Mouse (Mus musculus) limb, embryonic 13.5 days (tissue): Measurements from ENCODE around the gene Mnat1. TPM values are rescaled to one million over a fixed set of nuclear protein-coding genes. Genes with fewer than 3 reads are reported as not detected.
"Not testable (repeated sequence)": the region's sequence is repeated elsewhere in the genome, so short reads cannot be mapped to it uniquely, and the experiment has no call there.

Experiments used
- ATAC-seq: fragments of 200-750 bp; cut with Nextera tagmentation; 2 replicates; pipeline ENCODE4 v1.8.0; 2017; ENCODE audit warnings: low read depth, moderate number of reproducible peaks, moderate TSS enrichment; ENCODE audit not compliant: low FRiP score
- H3K27ac ChIP-seq: fragments of 300-500 bp; sonication (generic); 2 replicates; pipeline ENCODE4 v1.5.1; 2015; ENCODE audit warnings: inconsistent platforms, mild to moderate bottlenecking, moderate library complexity
- H3K27me3 ChIP-seq: fragments of 300-500 bp; sonication (generic); 2 replicates; pipeline ENCODE4 v1.6.1; 2015; ENCODE audit warnings: mild to moderate bottlenecking, inconsistent platforms
- H3K36me3 ChIP-seq: fragments of 300-500 bp; sonication (generic); 2 replicates; pipeline ENCODE4 v1.6.1; 2015; ENCODE audit warnings: inconsistent platforms, mild to moderate bottlenecking, moderate library complexity
- H3K4me1 ChIP-seq: fragments of 300-500 bp; sonication (generic); 2 replicates; pipeline ENCODE4 v1.6.1; 2015; ENCODE audit warnings: inconsistent platforms
- H3K4me2 ChIP-seq: fragments of 300-500 bp; sonication (generic); replicated peaks from 2 replicates; pipeline ENCODE4 v1.6.1; 2015; ENCODE audit warnings: inconsistent platforms, mild to moderate bottlenecking, moderate library complexity
- H3K4me3 ChIP-seq: fragments of 300-500 bp; sonication (generic); 2 replicates; pipeline ENCODE4 v1.5.1; 2015; ENCODE audit warnings: moderate library complexity, mild to moderate bottlenecking, inconsistent platforms
- H3K9ac ChIP-seq: fragments of 300-500 bp; sonication (generic); 2 replicates; pipeline ENCODE4 v1.6.1; 2015; ENCODE audit warnings: mild to moderate bottlenecking, inconsistent platforms
- H3K9me3 ChIP-seq: fragments of 300-500 bp; sonication (generic); 2 replicates; pipeline ENCODE4 v1.6.1; 2016; ENCODE audit warnings: inconsistent platforms
- WGBS: fragments of 180-500 bp; shearing (Covaris S2); methylation state at CpG from one replicate; pipeline ENCODE4 v1.1.7; 2015; 5-methylcytosine and 5-hydroxymethylcytosine counted together
- polyA plus RNA-seq: library from polyadenylated mRNA; unstranded; fragments of >200 nt; fragmentation: Nextera tagmentation; extraction: Ambion mirVana; gene quantifications from 2 replicates; pipeline ENCODE4 v1.2.1, GENCODE M21; 2015

Mnat1 gene
- 34.8 and 36.8 TPM in 2 replicates for polyA plus RNA-seq

DNA sequence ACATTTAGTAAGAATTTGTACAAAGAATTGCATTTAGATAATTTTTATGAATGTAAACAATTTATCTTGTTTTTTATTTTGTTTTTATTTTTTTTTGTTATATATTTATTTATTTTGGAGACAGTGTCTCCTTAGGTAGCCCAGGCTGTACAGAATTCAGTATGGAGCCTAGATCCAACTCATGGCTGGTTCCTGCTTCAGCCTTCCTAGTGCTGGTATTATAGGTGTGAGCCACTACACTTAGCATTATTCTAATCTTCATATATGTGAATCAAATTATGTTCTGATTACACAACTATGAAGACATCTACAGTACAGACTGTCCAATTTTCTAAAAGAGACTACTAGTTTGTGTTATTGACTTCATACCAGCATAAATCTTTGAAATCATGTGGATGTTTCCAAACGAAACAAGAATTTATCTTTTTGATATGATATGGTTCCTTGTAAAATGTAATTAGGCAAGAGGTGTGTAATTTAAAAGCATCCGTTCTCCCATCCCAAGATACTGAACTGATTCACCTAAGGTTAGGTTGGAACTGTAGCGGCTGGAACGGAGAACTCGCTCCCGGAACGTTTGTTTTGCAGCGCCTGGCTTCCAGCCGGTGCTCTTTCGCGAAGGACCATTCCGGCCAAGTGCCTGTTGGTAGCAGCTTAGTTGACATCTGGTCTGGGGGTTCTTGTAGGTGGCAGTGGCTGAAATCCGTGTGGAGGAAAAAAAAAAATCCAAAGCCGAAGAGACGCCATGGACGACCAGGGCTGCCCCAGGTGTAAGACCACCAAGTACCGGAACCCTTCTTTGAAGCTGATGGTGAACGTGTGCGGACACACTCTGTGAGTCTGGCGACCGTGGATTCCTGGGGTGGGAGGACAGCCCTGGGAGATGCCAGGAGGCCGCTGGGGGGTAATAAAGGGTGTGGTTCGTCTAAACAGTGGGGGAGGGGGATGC, at the start of gene Mnat1:
TSS of gene Mnat1 (plus strand) at position 625 of the 949 bp plus-strand sequence.
- Histone ChIP-seq H3K4me2 (peak within 1 kb of the TSS; percentile 63), H3K4me1 (peaks cover 13% of the 10 kb centered on the region), H3K36me3 (no peaks in the 10 kb centered on the region), H3K27ac (peak within 1 kb of the TSS; percentile 16; the same call in 1 of the 2 replicates), H3K9ac (peak within 1 kb of the TSS; percentile 78), H3K9me3 (no peaks in the 10 kb centered on the region), H3K27me3 (no peaks in the 10 kb centered on the region), H3K4me3 (peak within 1 kb of the TSS; percentile 55)
- peak; percentile 81 for ATAC-seq
- WGBS: 1% methylated on average over 23 of the region's 23 CpGs

DNA sequence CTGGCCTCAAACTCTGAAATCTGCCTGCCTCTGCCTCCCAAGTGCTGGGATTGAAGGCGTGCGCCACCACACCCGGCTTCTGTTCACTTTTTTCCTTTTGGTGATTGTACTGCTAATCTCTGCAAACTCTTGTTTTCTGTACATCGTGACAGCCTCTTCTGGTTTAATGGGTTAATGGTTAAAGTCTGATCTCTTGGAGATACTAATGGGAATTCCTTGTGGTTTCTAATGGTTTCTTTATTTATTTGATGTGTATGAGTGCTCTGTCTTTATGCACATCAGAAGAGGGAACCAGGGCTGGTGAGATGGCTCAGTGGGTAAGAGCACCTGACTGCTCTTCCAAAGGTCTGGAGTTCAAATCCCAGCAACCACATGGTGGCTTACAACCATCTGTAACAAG, 41.7 kb upstream of the Mnat1 start:
- not testable (repeated sequence) for H3K4me2 ChIP-seq, H3K4me3 ChIP-seq, ATAC-seq, H3K27me3 ChIP-seq, H3K36me3 ChIP-seq, H3K4me1 ChIP-seq, H3K9me3 ChIP-seq, H3K27ac ChIP-seq, H3K9ac ChIP-seq
- WGBS: 91% methylated on average over 4 of the region's 4 CpGs

DNA sequence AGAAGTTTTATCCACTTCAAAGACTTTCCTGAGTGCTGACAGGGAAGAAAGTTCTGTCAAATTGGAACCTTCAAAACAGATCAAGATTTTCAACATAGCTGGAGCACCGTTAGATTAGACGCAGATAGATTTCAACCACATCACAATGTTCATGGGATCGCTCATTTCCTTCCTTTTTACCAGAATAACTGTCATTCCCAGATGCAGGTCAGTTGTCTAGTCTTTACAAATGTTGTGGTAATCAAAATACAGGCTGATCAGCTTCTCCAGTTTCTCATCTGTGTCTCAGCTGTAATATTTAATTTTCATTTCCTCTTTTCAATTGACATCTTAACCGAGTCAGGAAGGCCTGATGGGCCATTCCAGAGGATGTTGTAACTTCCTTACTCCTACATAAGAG, 39.7 kb upstream of the Mnat1 start:
- Histone ChIP-seq H3K27ac (no peak overlapping the region), H3K4me2 (no peak overlapping the region), H3K4me1 (no peaks in the 10 kb centered on the region), H3K9me3 (no peaks in the 10 kb centered on the region), H3K4me3 (no peak overlapping the region), H3K9ac (no peak overlapping the region), H3K36me3 (no peaks in the 10 kb centered on the region), H3K27me3 (no peaks in the 10 kb centered on the region)
- 79% methylated on average over 4 of the region's 4 CpGs for WGBS
- ATAC-seq: no peak

DNA sequence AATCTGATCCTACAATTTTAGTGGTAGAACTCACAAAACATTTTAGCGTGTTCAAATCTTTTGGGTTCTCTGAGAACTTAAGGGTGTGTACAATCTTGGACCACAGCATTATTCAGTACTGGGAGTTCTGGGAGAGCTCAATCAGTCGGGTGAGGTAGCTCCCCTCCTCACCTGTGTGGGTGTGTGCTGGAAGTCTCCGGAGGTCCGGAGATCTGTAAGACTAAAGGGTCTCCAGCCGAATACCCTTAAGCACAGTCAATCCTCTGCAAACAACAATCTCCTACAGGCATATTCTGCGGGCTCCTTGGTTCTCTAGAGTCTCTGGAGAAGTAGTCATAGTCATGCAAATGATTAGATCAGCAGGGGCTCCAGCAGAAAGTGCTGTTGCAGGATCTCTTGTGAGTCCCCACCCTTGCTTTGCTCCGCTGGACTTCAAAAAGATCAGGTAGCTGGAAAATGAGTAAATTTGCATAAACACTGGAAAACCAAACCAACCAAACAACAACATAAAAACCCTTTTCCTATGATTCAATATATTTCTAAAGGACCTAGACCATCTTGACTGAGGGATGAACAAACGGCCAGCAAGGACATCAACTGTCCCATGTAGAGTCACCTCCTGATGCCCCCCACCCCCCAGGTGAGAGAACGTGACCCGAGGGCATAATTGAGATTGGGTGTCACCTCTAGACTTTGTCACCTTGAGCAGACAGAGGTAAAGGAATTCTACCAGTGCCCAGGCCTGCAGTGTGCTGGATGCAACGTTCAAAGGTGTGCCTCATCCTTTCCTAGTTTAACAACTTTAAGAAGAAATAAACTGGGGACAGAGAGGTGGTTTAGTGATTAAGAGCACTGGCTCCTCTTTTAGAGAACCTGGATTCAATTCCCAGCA, 37.5 kb upstream of the Mnat1 start:
- 28% methylated on average over 11 of the region's 11 CpGs for WGBS
- H3K4me3 ChIP-seq: no peak overlapping the region
- ATAC-seq: no peak
- H3K9me3 ChIP-seq: no peaks in the 10 kb centered on the region
- H3K36me3 ChIP-seq: no peaks in the 10 kb centered on the region
- H3K27ac ChIP-seq: no peak overlapping the region
- H3K9ac ChIP-seq: no peak overlapping the region
- H3K27me3 ChIP-seq: no peaks in the 10 kb centered on the region
- no peaks in the 10 kb centered on the region for H3K4me1 ChIP-seq
- no peak overlapping the region for H3K4me2 ChIP-seq

DNA sequence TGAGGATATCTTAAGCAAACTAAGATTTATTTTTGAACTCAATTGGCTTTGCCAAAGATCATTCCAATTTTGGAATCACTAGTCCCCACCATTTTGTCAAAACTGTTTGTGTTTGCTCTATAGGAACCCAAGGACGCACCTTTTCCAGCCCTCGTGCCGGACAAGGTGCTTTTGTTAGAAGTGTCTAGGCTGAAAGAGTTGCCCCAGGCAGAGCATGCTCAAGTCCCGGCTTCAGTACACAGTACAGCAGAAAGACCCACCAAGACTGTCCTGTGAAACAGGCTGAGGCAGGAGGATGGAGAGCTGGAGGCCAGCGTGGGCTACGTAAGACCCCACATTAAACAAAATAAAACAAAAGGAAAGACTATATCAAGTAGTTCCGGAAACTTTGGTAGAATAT, 36.4 kb upstream of the Mnat1 start:
- no peak overlapping the region for H3K4me3 ChIP-seq
- no peaks in the 10 kb centered on the region for H3K9me3 ChIP-seq
- H3K27ac ChIP-seq: no peak overlapping the region
- H3K27me3 ChIP-seq: no peaks in the 10 kb centered on the region
- ATAC-seq: no peak
- no peaks in the 10 kb centered on the region for H3K4me1 ChIP-seq
- H3K9ac ChIP-seq: no peak overlapping the region
- H3K36me3 ChIP-seq: no peaks in the 10 kb centered on the region
- H3K4me2 ChIP-seq: no peak overlapping the region
- WGBS: 71% methylated on average over 7 of the region's 7 CpGs

DNA sequence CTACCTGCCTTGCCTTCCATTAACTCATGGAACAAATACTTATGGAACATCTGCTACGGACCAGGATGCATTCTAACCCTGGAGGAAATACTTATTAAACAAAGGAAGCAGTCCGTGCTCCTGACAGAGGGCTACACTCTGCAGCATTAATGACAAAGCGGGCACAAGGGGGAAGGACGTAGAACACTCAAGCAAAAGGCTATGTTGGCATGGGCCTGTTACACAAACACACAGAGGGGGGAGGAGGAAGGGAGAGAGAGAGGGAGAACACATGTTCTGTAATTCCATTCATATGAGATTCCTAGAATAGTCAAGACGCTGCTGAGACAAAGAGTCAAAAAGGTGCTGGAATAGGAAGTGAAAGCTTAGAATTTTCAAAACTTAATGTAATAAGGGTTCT, 35.0 kb upstream of the Mnat1 start:
- H3K9me3 ChIP-seq: no peaks in the 10 kb centered on the region
- H3K4me1 ChIP-seq: no peaks in the 10 kb centered on the region
- H3K27ac ChIP-seq: no peak overlapping the region
- WGBS: 72% methylated on average over 5 of the region's 5 CpGs
- H3K9ac ChIP-seq: no peak overlapping the region
- ATAC-seq: no peak
- no peak overlapping the region for H3K4me3 ChIP-seq
- no peaks in the 10 kb centered on the region for H3K27me3 ChIP-seq
- H3K36me3 ChIP-seq: no peaks in the 10 kb centered on the region
- no peak overlapping the region for H3K4me2 ChIP-seq

DNA sequence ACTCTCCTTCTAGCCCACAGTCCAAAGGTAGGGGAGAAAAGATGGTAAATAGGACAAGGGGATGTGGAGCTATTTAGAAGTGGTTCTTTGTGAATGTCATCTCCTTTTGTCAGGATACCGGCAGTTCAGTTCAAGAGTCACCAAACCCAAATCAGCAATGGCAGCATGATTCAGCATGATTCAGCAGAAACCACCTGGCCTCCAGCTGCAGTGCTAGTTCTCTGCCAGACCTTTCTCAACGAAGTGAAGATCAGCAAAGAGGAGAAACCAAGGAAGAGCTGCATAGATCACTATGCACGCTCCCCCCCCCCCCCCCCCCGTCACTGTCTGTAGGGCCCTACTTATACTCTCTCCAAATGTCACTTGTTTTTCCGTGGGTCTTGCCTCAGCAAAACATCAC, 34.6 kb upstream of the Mnat1 start:
- WGBS: 67% methylated on average over 5 of the region's 5 CpGs
- Histone ChIP-seq H3K9me3 (no peaks in the 10 kb centered on the region), H3K4me3 (no peak overlapping the region), H3K27me3 (no peaks in the 10 kb centered on the region), H3K27ac (no peak overlapping the region), H3K36me3 (no peaks in the 10 kb centered on the region), H3K4me1 (no peaks in the 10 kb centered on the region), H3K9ac (no peak overlapping the region), H3K4me2 (no peak overlapping the region)
- ATAC-seq: no peak

DNA sequence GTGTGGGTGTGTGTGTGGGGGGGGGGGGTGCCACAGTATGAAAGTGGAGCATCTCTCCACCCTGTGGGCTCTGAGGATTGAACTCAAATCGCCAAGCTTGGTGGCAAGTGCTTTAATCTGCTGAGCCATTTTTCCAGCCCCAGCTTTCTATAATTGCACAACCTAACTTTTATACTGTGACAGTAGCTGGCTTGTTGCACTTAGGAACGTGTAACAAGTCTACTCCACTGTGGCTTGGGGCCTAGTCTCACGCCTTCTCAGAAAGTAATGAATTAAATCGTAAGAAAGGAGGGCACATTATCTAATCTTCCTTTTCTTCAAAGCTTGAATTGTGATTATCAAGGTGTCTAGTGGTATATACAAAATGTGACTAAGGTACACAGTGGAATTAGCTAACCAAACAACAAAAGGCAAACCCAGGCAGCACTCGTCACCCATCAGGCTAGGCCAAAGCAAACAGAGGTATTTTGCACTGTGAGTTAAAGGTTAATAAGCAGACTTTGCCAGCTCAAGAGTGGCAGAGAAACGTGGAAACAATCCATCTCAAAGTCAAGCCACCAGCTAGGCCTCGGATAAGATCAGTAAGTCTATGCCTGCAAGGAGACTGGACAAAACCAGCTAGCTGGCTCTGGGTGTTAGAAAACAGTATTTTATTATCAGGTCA, 32.7 kb upstream of the Mnat1 start:
- no peak overlapping the region for H3K4me2 ChIP-seq
- WGBS: 73% methylated on average over 7 of the region's 7 CpGs

DNA sequence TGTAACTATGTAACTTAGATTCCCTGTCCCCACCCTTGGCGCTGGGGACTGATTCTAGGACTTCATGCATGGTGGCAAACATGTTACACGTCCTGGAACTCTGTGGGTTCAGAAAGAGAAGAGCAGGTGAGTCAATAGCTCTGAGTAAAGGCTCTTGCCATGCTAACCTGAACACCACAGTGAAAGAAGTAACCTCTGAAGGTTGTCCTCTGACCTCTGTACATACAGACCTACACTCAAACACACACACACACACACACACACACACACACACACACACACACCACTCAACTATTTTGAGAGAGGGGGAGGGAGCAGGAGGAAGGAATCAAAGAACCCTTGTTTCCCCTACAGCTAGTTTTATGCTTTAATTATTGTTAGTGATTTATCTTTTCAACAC, 29.3 kb upstream of the Mnat1 start:
- Histone ChIP-seq H3K27ac (no peak overlapping the region), H3K4me3 (no peak overlapping the region), H3K36me3 (peaks cover 3% of the 10 kb centered on the region; the same call in 1 of the 2 replicates), H3K27me3 (no peaks in the 10 kb centered on the region), H3K9ac (no peak overlapping the region), H3K4me2 (no peak overlapping the region), H3K4me1 (no peaks in the 10 kb centered on the region), H3K9me3 (no peaks in the 10 kb centered on the region)
- 69% methylated on average over 2 of the region's 2 CpGs for WGBS
- ATAC-seq: no peak

More for the DNA sequence above, 32.7 kb upstream of the Mnat1 start:
- ATAC-seq: no peak
- Histone ChIP-seq H3K36me3 (no peaks in the 10 kb centered on the region), H3K4me3 (no peak overlapping the region), H3K27me3 (no peaks in the 10 kb centered on the region), H3K9me3 (no peaks in the 10 kb centered on the region), H3K4me1 (no peaks in the 10 kb centered on the region), H3K9ac (no peak overlapping the region), H3K27ac (no peak overlapping the region)

DNA sequence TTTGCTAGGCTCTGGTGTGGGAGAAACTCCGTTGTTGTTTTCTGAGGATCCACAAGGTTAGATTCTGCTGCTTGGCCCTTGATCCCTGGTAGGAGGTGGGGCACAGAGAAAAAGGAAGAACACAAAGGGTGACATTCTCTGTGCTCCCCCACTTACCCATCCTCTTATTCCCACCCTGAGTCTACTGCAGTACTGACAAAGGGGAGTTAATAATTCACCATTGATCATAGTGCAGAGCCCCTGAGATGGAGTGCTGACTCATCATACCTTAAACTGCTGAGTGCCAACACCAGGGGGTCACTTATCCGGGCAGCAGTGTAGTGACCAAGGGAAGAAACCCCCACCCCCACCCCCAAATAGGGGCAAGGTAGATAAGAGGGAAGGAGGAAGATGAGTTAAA, 28.9 kb upstream of the Mnat1 start:
- peaks cover 3% of the 10 kb centered on the region; the same call in 1 of the 2 replicates for H3K36me3 ChIP-seq
- no peaks in the 10 kb centered on the region for H3K4me1 ChIP-seq
- H3K9me3 ChIP-seq: no peaks in the 10 kb centered on the region
- 45% methylated on average over 2 of the region's 2 CpGs for WGBS
- no peak overlapping the region for H3K4me2 ChIP-seq
- H3K4me3 ChIP-seq: no peak overlapping the region
- H3K27me3 ChIP-seq: no peaks in the 10 kb centered on the region
- ATAC-seq: no peak
- H3K9ac ChIP-seq: no peak overlapping the region
- no peak overlapping the region for H3K27ac ChIP-seq

DNA sequence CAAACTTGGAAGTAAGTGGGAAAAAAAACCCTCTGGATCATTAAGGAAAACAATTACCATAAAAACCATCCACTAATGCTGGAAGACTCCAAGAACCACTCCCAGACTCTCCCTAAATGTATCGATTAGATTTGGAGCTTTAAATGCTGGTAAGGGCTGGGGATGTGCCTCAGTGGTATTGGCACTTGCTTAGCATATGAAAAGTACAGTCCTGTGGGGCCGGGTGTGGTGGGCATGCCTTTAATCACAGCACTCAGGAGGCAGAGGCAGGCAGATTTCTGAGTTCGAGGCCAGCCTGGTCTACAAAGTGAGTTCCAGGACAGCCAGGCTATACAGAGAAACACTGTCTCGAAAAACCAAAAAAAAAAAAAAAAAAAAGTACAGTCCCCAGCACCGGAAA, 27.3 kb upstream of the Mnat1 start:
- not testable (repeated sequence) for H3K27ac ChIP-seq, H3K4me1 ChIP-seq, H3K9ac ChIP-seq, ATAC-seq, H3K27me3 ChIP-seq, H3K4me2 ChIP-seq, H3K9me3 ChIP-seq, H3K4me3 ChIP-seq
- 93% methylated on average over 5 of the region's 5 CpGs for WGBS
- H3K36me3 ChIP-seq: peaks cover 15% of the 10 kb centered on the region

DNA sequence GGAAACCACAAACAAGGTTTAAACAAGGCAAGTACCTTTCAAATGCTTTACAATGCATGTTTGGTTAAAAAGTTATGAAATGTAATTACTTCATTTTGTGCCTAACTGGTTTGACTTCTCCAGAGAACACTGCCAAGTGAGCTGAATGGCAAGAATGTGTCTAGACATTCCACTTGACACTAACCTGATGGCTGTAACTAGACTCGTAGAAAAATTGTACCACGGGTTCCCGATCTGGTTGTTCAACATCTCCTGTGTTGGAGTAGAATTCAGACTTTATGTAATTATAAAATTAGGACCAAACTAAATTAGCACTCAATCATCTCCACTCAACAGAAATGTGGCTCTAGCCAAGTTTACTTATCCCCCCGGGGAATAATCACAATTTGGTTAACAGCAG, 24.9 kb upstream of the Mnat1 start:
- H3K4me3 ChIP-seq: no peak overlapping the region
- H3K4me1 ChIP-seq: no peaks in the 10 kb centered on the region
- H3K27me3 ChIP-seq: no peaks in the 10 kb centered on the region
- no peak overlapping the region for H3K27ac ChIP-seq
- peaks cover 36% of the 10 kb centered on the region for H3K36me3 ChIP-seq
- no peaks in the 10 kb centered on the region; the same call in 1 of the 2 replicates for H3K9me3 ChIP-seq
- 75% methylated on average over 4 of the region's 4 CpGs for WGBS
- H3K4me2 ChIP-seq: no peak overlapping the region
- H3K9ac ChIP-seq: no peak overlapping the region
- no peak for ATAC-seq
